Mouse (Mus musculus): ENCODE results near the gene Npepps. TPM values are rescaled to one million over a fixed set of nuclear protein-coding genes. Genes with fewer than 3 reads are reported as not detected.
A peak's percentile ranks its signal among the peaks of the same experiment; 100 is the strongest.

The Npepps gene
- total and polyA plus RNA-seq, 3 experiments: 20.5 to 41.6 TPM; not detected in 1

- TF ChIP-seq MAZ (IDR thresholded peaks at IDR 0.05; ENCODE audit: low read depth, low read length) (no peak), USF1 (IDR thresholded peaks at IDR 0.05; ENCODE audit: low read depth, low read length) (no peak)
Observed at GRCm38 (mm10) chr11:97310895-97311631, 30.6 kb upstream of the Npepps start (continued).

- peaks cover 3 to 16% of the 10 kb centered on the region in 2 experiments; a peak in 3 of 4 replicates for H3K4me1 ChIP-seq (ENCODE audit: control insufficient read depth in 1 of 2, insufficient read depth in 2 of 2, low read length in 2 of 2)
- peak; percentile 51 to 89 (median 76) for TF ChIP-seq CTCF (IDR thresholded peaks at IDR 0.05 in 2 of 3, conservative IDR thresholded peaks at IDR 0.05 in 1 of 3; ENCODE audit: control insufficient read depth in 1 of 3, insufficient read depth in 1 of 3, low read depth in 2 of 3, low read length in 3 of 3, poor library complexity in 1 of 3, severe bottlenecking in 1 of 3)
- TF ChIP-seq NELFE (IDR thresholded peaks at IDR 0.05; ENCODE audit: low read depth, low read length): no peak
- no peak; the same call in 1 of the 2 replicates for TF ChIP-seq SIN3A (IDR thresholded peaks at IDR 0.05; ENCODE audit: low read length)
- TF ChIP-seq NRF1 (IDR thresholded peaks at IDR 0.05; ENCODE audit: insufficient read depth, low read depth, low read length, poor library complexity, severe bottlenecking): no peak
- TF ChIP-seq ZKSCAN1 (IDR thresholded peaks at IDR 0.05; ENCODE audit: low read depth, low read length): no peak
- no peak for TF ChIP-seq JUND (IDR thresholded peaks at IDR 0.05; ENCODE audit: low read depth, low read length)
- peak; percentile 61 for TF ChIP-seq SMC3 (IDR thresholded peaks at IDR 0.05; ENCODE audit: low read depth, low read length)
- TF ChIP-seq RCOR1 (IDR thresholded peaks at IDR 0.05; ENCODE audit: low read depth, low read length): peak; percentile 74
- no peak for TF ChIP-seq KAT2A (conservative IDR thresholded peaks at IDR 0.05; ENCODE audit: low read depth, low read length)
- peak; percentile 69 for TF ChIP-seq ZC3H11A (IDR thresholded peaks at IDR 0.05; ENCODE audit: low read depth, low read length)
- peak; percentile 3; the same call in 1 of the 2 replicates for TF ChIP-seq BHLHE40 (IDR thresholded peaks at IDR 0.05; ENCODE audit: borderline replicate concordance, low read depth, low read length)
- TF ChIP-seq MXI1 (IDR thresholded peaks at IDR 0.05; ENCODE audit: low read depth, low read length): no peak
- TF ChIP-seq ZMIZ1 (IDR thresholded peaks at IDR 0.05; ENCODE audit: low read depth, low read length): 0 out of 2 replicates have a peak, but pooled peaks have one; percentile 13
- no peak for TF ChIP-seq CHD2 (IDR thresholded peaks at IDR 0.05; ENCODE audit: low read length)
- TF ChIP-seq MAFK (IDR thresholded peaks at IDR 0.05; ENCODE audit: borderline replicate concordance, low read depth, low read length): no peak
- TF ChIP-seq RAD21 (IDR thresholded peaks at IDR 0.05; ENCODE audit: low read depth, low read length): peak; percentile 77
- 0 out of 2 replicates have a peak, but pooled peaks have one; percentile 0 for TF ChIP-seq ELF1 (IDR thresholded peaks at IDR 0.05; ENCODE audit: low read depth, low read length)
- no peak for TF ChIP-seq EP300 (IDR thresholded peaks at IDR 0.05; ENCODE audit: low read depth in 1 of 2, low read length in 2 of 2)
- no peak for TF ChIP-seq MYB (IDR thresholded peaks at IDR 0.05; ENCODE audit: low read depth, low read length)
- no peak for TF ChIP-seq UBTF (IDR thresholded peaks at IDR 0.05; ENCODE audit: borderline replicate concordance, insufficient read depth, low read depth, low read length)
- 0 out of 2 replicates have a peak, but pooled peaks have one; percentile 16 for TF ChIP-seq TBP (IDR thresholded peaks at IDR 0.05; ENCODE audit: low read depth, low read length)
- no peak for TF ChIP-seq GABPA (IDR thresholded peaks at IDR 0.05; ENCODE audit: low read depth, low read length)
- TF ChIP-seq MAX (IDR thresholded peaks at IDR 0.05; ENCODE audit: low read length): no peak
- no peak for TF ChIP-seq POLR2AphosphoS2 (IDR thresholded peaks at IDR 0.05; ENCODE audit: low read length)
- no peak for TF ChIP-seq CHD1 (IDR thresholded peaks at IDR 0.05; ENCODE audit: low read depth, low read length)
- no peak for TF ChIP-seq MYC (IDR thresholded peaks at IDR 0.05; ENCODE audit: low read depth, low read length)
- H3K4me3 ChIP-seq (ENCODE audit: control insufficient read depth in 1 of 2, insufficient read depth in 1 of 2, low read depth in 2 of 2, low read length in 2 of 2): peak overlapping the region; percentile 48 to 67
- peak; percentile 90 for DNase-seq (ENCODE audit: low read depth, low spot score)
- H3K9ac ChIP-seq (ENCODE audit: control insufficient read depth, low read depth, low read length, poor library complexity, severe bottlenecking): peak overlapping the region; percentile 64
- H3K27ac ChIP-seq (ENCODE audit: control insufficient read depth, low read depth, low read length): peak overlapping the region; percentile 68
- H3K36me3 ChIP-seq (ENCODE audit: control insufficient read depth in 1 of 2, insufficient read depth in 2 of 2, low read length in 2 of 2): peaks cover 0 to 14% of the 10 kb centered on the region in 2 experiments; a peak in 2 of 4 replicates
- no peaks in the 10 kb centered on the region; the same call in 1 of the 2 replicates for H3K79me2 ChIP-seq (ENCODE audit: control insufficient read depth, insufficient read depth, low read length, poor library complexity)
- H3K9me3 ChIP-seq (replicated peaks; ENCODE audit: insufficient read depth, low read length): no peaks in the 10 kb centered on the region
- no peaks in the 10 kb centered on the region for H3K27me3 ChIP-seq (ENCODE audit: control insufficient read depth in 1 of 2, insufficient read depth in 2 of 2, low read length in 2 of 2)
Observed at GRCm38 (mm10) chr11:97309911-97310571, 29.6 kb upstream of the Npepps start.

Data from MEL (cell line).